Mouse (Mus musculus) cortical plate, adult 2 months (tissue): ENCODE results near the gene Fars2.

Experiments used
- CTCF ChIP-seq: fragments of 200-500 bp; IDR thresholded peaks from 2 replicates; pipeline ENCODE4 v1.5.1; 2011; ENCODE audit warnings: mild to moderate bottlenecking, control low read depth, low read length; ENCODE audit not compliant: insufficient read depth; ENCODE audit errors: extremely low read depth
- POLR2A ChIP-seq: fragments of 200-500 bp; IDR thresholded peaks from 2 replicates; pipeline ENCODE4 v1.6.1; 2011; ENCODE audit warnings: mild to moderate bottlenecking, low read length, control low read depth; ENCODE audit not compliant: insufficient read depth; ENCODE audit errors: extremely low read depth

GRCm38 (mm10) chr13:36193484-36194113 lies 76.4 kb downstream of the Fars2 start:
- no peak for TF ChIP-seq POLR2A
- no peak for TF ChIP-seq CTCF
